Mouse (Mus musculus): ENCODE data around the gene Chd2. TPM values are rescaled to one million over a fixed set of nuclear protein-coding genes. Genes with fewer than 3 reads are reported as not detected.

Chd2 gene
- 10 to 100 TPM; 40.7 to 48.4 TPM for total RNA-seq (2021)
- long read RNA-seq, experiment 1, partial matches to known transcripts, result 1 of 6 reads
- long read RNA-seq, experiment 1, other reads (novel, unspliced or antisense), result 4 of 6 reads
- long read RNA-seq, experiment 2, partial matches to known transcripts, result 0 of 2 reads
- long read RNA-seq, experiment 2, other reads (novel, unspliced or antisense), result 2 of 2 reads

DNA sequence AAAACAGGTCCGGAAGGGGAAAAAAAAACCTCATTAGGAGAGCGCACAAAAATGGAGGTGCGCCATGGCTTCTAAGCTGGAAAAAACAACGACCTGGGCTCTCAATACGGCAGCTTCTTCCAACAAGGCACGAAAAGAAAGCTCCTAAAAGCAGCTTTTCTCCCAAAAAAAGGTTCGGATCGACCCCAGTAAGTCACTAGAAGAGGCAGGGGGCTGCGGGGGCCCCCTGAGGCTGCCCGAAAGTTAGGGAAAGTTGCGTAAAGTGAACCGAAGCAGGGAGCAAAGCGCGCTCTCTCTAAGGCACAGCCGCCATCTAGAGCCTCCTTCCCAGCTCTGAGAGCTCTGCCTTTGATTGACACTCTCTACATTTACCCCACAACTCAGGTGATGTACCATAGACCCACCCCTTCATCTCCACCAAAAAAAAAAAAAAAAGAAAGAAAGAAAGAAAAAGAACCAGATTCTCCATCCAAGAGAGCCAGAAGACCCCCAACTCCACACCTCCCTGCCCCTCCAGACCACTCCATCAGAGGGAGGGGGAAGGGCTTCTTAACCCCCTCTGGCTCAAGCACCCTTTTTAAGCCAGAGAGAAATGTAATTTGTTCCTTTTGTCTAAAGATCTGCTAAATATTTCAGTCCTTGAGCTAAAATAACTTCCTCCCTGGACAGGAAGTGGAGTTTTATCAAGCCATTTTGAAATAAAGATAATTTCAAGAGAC, at the start of gene Chd2:
Chd2 (minus strand) TSS at position 419 of the 719 bp plus-strand sequence.
- no peak for TF ChIP-seq CTCF (IDR thresholded peaks at IDR 0.05)
- DNase-seq, result peak; percentile 73
- Histone ChIP-seq H3K27ac (peak within 1 kb of the TSS; percentile 99), H3K4me3 (peak within 1 kb of the TSS; percentile 75)
- intact Hi-C loops (cut with DNase I), result loop anchor here (1.0 kb wide), 1 partner anchor 16 kb away; no protein-coding TSS in a partner anchor

DNA sequence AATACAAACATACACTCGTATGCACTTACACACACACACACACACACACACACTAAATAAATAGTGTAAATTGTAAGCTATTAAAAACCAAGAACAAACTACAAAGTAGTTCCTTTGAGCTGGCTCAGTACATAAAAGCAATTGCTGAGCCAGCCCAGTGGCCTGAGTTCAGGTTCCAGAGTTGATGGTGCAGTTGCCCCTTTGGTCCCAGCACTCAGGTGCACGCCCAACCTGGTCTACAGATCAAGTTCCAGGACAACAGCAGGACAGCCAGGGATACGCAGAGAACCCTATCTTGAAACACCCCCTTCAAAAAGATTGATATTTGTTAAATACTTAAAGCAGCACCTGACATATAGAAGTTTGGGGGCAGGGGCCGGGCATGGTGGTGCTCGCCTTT, 49.1 kb upstream of the Chd2 start:
- intact Hi-C loops (cut with DNase I), result no loop called here
- TF ChIP-seq CTCF (IDR thresholded peaks at IDR 0.05), result no peak

DNA sequence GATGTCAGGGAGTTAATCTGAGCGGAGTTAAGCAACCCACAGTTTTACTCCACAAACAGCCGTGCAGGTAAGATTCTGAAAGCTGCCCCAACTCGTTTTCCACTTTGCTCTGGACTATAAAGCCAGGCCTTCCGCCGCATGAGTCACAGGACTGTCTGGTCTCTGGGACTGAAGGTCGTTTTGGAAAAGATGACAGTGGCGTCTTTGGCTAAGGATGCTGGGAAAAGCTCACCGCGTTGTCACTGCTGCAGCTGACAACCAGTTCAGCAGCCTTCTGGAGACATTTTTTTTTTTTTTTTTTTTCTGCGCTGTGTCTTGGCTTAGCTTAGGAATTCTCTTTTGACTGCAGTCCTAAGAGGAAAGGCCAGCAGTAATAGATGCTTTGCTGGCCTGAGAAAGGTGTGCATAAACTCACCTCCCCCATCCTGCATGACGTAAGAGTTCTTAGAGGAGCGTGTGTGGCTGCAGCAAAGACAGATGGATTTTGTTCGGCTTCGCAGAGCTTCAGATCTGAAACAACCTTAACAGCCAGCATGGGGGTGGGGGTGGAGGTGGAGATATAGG, 47.7 kb upstream of the Chd2 start:
- Histone ChIP-seq H3K27ac (peak overlapping the region; percentile 92), H3K4me3 (peak overlapping the region; percentile 1)
- DNase-seq, result peak; percentile 64
- no peak for TF ChIP-seq CTCF (IDR thresholded peaks at IDR 0.05)
- intact Hi-C loops (cut with DNase I), result no loop called here

More for the DNA sequence above, 49.1 kb upstream of the Chd2 start:
- Histone ChIP-seq H3K27ac (peak overlapping the region; percentile 20; the same call in 1 of the 2 replicates), H3K4me3 (no peak overlapping the region)
- DNase-seq, result no peak

DNA sequence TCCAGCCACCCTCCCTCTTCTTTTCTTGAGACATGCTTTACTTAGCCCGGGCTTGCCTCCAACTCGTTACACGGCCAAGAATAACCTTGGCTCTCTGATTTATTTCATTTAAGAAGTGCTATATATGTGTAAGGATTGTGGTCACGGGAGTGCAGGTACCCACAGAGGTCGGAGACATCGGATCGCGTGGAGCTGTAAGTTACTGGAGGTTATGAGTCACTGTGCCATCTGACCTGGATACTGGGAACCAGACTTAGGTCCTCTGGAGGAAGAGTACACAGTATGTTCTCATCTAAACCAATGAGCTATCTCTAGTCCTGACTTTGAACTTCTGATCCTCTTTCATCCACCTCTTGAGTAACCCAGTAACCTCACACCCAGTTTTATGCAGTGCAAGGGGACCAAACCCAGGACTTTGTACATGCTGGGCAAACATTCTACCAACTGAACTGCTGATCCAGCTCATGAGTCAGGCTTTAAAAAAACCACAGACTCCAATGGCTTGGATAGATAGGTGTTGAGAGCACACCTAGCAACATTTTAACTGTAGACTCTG, 46.8 kb upstream of the Chd2 start:
- intact Hi-C loops (cut with DNase I), result no loop called here
- peak overlapping the region; percentile 92 for H3K27ac ChIP-seq
- no peak for TF ChIP-seq CTCF (IDR thresholded peaks at IDR 0.05)
- DNase-seq, result peak; percentile 67
- H3K4me3 ChIP-seq, result no peak overlapping the region; the same call in 1 of the 2 replicates

DNA sequence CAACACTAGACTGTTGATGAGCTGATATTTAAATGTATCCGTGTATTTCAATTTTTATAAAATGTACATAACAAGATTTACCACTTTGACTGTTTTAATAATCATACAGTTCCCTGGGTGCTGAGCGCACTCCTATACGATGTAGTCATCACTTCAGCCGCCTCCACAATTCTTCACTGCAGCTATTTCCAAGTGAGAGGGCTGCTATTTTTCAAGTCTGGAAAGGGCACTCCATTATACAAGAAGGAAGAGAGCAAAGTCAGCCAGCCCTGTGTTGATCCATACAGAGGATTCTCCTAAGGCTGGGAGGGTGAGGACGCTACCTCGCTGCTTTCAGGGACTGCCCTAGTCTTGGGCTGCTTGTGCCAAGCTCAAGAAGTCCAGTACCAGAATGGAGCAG, 45.1 kb upstream of the Chd2 start:
- no peak for DNase-seq
- no peak for TF ChIP-seq CTCF (IDR thresholded peaks at IDR 0.05)
- Histone ChIP-seq H3K27ac (peak overlapping the region; percentile 92), H3K4me3 (no peak overlapping the region)
- intact Hi-C loops (cut with DNase I), result no loop called here

DNA sequence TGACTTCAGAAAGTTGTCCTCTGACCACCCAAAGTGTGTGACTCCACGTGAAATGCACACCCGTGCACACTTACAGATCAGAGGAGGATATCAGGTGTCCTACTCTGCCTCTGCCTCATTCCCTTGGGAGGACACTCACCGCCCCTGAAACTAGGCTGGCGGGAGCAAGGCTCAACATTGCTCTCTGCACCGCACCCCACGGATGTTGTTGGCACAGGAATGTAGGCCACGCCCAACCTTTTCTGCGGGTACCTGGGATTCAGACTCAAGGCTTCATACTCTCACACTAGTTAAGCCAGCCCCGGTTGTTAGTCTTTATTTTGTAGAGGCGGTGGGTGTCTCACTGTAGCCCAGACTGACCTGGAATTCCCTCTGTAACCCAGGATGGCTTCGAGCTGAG, 44.6 kb upstream of the Chd2 start:
- TF ChIP-seq CTCF (IDR thresholded peaks at IDR 0.05), result no peak
- H3K27ac ChIP-seq, result peak overlapping the region; percentile 92
- intact Hi-C loops (cut with DNase I), result no loop called here

DNA sequence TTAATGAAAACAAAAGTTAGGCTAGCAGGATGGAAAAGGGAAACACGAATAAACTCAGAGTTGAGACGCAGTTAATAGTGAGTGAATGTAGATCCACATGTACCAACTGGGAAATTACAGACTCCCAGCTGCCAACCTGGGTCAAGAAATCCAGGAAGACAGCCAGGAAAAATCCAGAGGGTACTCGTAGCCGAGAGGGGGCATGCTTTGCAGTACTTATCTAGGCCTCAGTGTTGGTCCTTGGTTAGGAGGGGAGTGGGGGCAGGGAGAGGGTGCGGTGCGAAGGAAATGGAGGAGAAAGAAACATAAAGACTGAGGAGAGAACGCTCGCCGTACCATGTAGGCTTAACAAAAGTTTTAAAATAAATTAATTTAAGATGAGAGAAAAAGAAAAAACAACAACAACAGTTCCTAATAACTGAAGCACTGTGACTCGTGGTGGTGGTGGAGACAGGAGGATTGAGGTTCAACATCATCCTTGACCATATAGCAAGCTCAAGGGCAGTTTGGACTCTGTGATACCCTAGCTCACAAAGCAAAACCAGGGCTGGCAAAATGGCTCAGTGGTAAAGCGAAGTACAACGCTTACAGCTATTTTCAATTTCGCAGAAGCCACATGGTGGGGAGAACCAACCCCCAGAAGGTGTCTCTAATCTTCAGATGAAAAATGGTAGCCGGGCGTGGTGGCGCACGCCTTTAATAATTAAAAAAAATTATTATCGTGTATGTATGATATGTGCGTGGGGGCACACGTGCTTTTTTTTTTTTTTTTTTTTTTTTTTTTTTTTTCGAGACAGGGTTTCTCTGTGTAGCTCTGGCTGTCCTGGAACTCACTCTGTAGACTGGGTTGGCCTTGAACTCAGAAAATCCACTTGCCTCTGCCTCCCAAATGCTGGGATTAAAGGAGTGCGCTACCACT, 43.7 kb upstream of the Chd2 start:
- Histone ChIP-seq H3K27ac (peak overlapping the region; percentile 80), H3K4me3 (no peak overlapping the region)
- intact Hi-C loops (cut with DNase I), result no loop called here
- DNase-seq, result no peak
- no peak for TF ChIP-seq CTCF (IDR thresholded peaks at IDR 0.05)

More for the DNA sequence above, 44.6 kb upstream of the Chd2 start:
- no peak for DNase-seq
- H3K4me3 ChIP-seq, result no peak overlapping the region

DNA sequence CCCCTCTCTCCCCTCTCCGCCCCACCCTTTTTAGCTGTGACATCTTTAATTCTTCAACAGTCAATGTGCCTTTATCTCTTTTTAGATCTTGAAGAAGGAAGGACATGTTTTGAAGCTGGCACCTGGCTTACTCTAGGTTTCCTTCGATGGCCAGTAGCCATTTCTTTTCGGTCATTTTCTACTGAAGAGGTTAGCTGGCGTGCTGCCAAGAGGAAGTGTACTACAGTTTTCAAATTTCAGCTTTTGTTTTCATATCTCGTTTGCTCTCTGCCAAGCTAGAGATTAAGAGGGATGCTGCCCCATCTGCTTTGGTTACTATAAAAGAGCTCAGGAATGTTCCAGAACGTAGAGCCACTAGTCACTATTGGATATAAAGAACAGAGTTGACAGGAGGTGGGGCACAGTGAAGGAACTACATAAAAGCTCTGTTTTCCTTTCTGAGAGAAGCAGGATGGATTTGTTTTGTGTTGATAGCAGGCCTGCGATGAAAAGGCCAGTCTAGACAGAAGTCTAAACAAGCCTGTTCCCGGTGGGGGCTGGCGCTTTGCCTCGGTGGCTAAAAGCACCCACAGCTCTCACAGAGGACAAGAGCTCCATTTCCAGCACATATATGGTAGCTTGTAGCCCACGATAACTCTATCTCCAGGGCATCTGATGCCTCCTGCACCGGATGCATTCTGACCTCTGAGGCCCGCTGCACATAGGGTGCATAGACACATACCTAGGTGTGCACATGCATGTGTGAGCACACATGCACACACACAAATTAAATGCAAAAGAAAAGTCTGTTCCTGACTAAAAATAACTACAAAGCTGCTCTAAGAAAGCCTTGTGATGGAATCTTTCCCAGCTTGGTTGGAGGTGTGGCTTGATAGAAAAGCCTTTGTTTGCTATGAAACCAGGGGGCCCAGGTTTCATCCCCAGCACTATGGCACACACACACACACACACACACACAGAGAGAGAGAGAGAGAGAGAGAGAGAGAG, 42.7 kb upstream of the Chd2 start:
- intact Hi-C loops (cut with DNase I), result no loop called here
- Histone ChIP-seq H3K27ac (peak overlapping the region; percentile 80), H3K4me3 (peak overlapping the region; percentile 0)
- no peak for DNase-seq
- TF ChIP-seq CTCF (IDR thresholded peaks at IDR 0.05), result no peak

DNA sequence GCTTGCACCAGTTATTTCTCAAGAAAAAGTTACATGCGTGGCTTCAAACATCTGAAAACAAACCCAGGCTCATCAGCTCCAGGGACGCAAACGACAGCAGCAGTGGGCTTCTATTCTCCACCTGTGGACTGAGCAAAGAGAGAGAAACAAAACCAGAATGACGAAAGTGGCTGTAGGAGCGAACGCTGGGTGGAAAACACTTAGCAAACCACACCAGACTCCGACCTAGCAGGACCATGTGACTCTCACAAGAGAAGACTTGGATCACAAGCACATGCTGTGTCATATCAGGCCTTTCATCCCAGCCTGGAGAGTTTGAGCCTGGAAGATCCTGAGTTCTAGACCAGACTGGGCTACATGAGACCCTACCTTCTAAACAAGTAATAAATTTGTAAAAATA, 41.8 kb upstream of the Chd2 start:
- no peak overlapping the region for H3K4me3 ChIP-seq
- TF ChIP-seq CTCF (IDR thresholded peaks at IDR 0.05), result no peak
- peak overlapping the region; percentile 80; the same call in 1 of the 2 replicates for H3K27ac ChIP-seq
- no peak for DNase-seq
- intact Hi-C loops (cut with DNase I), result no loop called here

DNA sequence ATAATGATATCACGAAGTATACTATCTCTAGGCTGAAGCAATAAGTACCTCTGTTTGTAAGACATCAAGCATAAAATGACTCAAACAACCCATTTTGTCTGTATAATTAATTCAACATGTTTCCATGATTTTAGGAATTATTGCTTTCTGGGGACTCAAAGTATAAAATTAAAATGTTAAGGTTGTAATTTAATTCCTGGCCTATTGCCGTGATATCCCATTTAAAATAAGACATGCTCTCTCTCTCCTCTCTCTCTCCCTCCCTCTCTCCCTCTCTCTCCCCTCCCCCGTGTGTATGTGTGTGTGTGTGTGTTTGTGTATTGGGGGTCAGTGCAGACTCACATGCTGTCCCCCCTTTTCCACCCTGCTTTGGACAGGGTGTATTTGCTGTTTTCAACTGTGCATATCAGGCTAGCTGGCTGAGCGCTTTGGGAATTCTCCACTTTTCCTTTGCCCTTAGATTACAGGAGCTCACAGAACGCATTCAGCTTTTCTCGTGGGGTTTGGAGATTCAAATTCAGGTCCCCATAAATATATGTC, 40.3 kb upstream of the Chd2 start:
- Histone ChIP-seq H3K4me3 (no peak overlapping the region), H3K27ac (peak overlapping the region; percentile 20; the same call in 1 of the 2 replicates)
- intact Hi-C loops (cut with DNase I), result no loop called here
- TF ChIP-seq CTCF (IDR thresholded peaks at IDR 0.05), result no peak
- no peak for DNase-seq

All from gastrocnemius, adult 2 months (tissue).